Mouse (Mus musculus) effector memory CD4-positive, alpha-beta T cell, adult 5 months (primary cell): ENCODE data around the gene Arhgef40. TPM values are rescaled to one million over a fixed set of nuclear protein-coding genes. Genes with fewer than 3 reads are reported as not detected.

Experiments
- polyA plus RNA-seq: library from polyadenylated mRNA; unstranded; fragments of 100-300 nt; shearing (Covaris generic); gene quantifications from one replicate; pipeline ENCODE4 v1.2.1, GENCODE M21; 2017

Gene Arhgef40
- polyA plus RNA-seq: 1.4 TPM

DNA sequence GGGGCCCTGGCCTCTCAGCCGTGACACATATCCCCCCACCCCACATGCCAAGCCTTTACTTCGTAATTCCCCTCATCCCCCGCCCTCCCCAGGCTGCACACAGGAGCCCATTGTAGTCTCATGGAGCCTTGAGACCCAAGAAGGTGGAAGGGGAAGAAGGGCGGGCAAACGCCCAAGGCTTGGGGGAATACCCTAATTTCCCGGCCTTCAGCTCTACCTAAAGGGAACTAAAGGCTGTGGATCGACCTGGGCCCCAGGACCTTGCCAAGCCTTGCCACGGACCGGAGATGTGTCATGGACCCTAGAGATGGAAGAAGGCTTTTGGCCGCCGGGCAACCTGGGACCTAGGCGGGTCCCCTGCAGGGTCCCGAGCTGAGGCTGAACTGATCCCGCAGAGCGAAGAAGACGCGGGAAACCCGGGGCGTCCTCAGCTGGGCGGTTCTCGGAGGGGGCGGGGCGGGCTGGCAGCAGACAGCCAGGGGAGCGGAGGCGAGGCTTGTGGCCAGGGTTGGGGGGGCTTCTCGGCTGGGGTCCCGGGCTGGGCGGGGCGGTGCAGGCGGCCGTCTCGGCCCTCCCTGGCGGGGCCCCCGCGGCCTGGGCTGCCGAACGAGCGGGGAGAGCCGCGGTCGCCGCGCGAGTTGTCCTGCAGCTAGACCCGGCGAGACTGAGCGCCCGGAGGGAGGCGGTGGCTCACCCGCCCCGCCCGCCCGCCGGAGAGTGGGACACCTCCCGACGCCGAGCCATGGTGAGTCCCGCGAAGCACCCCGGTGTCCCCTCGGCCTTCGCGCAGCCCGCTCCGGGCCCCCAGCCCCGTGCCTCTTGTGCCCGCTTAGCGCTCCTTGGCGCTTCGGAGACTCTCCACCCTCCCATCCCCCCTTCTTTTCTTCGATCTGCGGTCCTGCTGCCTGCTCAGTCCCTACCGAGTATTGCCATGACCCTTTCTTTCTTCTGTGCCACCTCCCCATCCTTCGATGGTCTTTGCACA is at the start of gene Arhgef40:
Gene Arhgef40, plus strand, starts transcription at position 473 of the 985 bp plus-strand sequence.

DNA sequence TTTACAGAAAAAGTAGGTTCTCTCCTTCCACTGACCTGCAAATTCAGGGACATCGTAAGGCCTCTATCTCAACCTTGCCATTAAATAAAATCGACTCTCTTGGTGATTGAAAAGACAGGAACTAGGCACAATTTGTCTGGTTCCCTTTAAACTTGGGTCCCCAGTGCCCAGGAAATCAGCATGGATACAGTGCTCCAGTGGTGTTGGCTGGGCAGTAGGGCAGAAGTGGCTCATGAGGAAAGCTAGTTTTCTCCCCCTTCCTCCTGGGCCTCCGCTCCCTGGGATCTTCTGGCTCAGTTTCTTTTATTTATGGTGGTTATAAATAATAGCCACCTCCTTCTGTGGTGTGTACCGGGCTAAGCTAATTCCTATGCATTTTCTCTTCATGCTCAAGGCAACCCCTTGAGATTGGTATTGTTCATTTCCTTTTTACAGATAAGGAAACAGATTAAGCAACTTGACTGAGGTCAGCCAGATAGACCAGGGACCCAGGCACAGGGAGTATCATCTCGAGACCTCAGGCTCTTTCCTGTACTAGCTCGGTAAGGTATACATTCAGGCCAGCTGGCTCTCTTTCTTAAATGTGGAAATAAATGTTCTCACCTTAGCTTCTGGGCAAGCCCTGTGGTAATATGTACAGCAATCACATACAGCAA is 31.1 kb downstream of the Arhgef40 start, which contains the start of gene Tmem253:
Gene Tmem253, plus strand, starts transcription at position 214 of the 656 bp plus-strand sequence.

GRCm38 (mm10) chr14:52020486-52021137 is 36.1 kb downstream of the Arhgef40 start, which contains the start of gene Zfp219:
TSS of gene Zfp219 (minus strand) at chr14:52020733.

GRCm38 (mm10) chr14:52042359-52042758 is 57.8 kb downstream of the Arhgef40 start, which contains the start of gene Olfr221:
TSS of gene Olfr221 (minus strand) at chr14:52042459.

Other genes with a start within 250 kb of the Arhgef40 start
- gene Ang4, start 211.1 kb upstream of the Arhgef40 start, polyA plus RNA-seq: not detected
- not detected for gene AY358078, start 184.7 kb upstream of the Arhgef40 start, polyA plus RNA-seq
- not detected for gene Ear6, start 131.0 kb upstream of the Arhgef40 start, polyA plus RNA-seq
- gene Mettl17, start 99.9 kb upstream of the Arhgef40 start, polyA plus RNA-seq: 36.2 TPM
- 0.15 TPM for gene Slc39a2, start 91.8 kb upstream of the Arhgef40 start, polyA plus RNA-seq
- 13.1 TPM for gene Ndrg2, start 70.6 kb upstream of the Arhgef40 start, polyA plus RNA-seq
- gene Tppp2, start 66.3 kb upstream of the Arhgef40 start, polyA plus RNA-seq: not detected
- not detected for gene Rnase13, start 61.9 kb upstream of the Arhgef40 start, polyA plus RNA-seq
- 0.81 TPM for gene Tmem253, start 30.9 kb downstream of the Arhgef40 start, polyA plus RNA-seq
- gene Zfp219, start 36.0 kb downstream of the Arhgef40 start, polyA plus RNA-seq: 16.5 TPM
- gene Olfr221, start 57.7 kb downstream of the Arhgef40 start, polyA plus RNA-seq: not detected
- 473 TPM for gene Hnrnpc, start 119.3 kb downstream of the Arhgef40 start, polyA plus RNA-seq
- 2.1 TPM for gene Rpgrip1, start 126.0 kb downstream of the Arhgef40 start, polyA plus RNA-seq
- 14.9 TPM for gene Supt16, start 212.7 kb downstream of the Arhgef40 start, polyA plus RNA-seq